Mouse (Mus musculus): ENCODE results near the gene Adora1. TPM values are rescaled to one million over a fixed set of nuclear protein-coding genes. Genes with fewer than 3 reads are reported as not detected.

Gene Adora1
- total RNA-seq (2021): 100 to 1,000 TPM; 180 to 188 TPM
- long read RNA-seq, experiment 1, full-length matches to known transcripts: 197 of 262 reads
- long read RNA-seq, experiment 1, partial matches to known transcripts: 3 of 262 reads
- long read RNA-seq, experiment 1, other reads (novel, unspliced or antisense): 62 of 262 reads
- long read RNA-seq, experiment 2, full-length matches to known transcripts: 152 of 207 reads
- long read RNA-seq, experiment 2, partial matches to known transcripts: 0 of 207 reads
- long read RNA-seq, experiment 2, other reads (novel, unspliced or antisense): 55 of 207 reads

DNA sequence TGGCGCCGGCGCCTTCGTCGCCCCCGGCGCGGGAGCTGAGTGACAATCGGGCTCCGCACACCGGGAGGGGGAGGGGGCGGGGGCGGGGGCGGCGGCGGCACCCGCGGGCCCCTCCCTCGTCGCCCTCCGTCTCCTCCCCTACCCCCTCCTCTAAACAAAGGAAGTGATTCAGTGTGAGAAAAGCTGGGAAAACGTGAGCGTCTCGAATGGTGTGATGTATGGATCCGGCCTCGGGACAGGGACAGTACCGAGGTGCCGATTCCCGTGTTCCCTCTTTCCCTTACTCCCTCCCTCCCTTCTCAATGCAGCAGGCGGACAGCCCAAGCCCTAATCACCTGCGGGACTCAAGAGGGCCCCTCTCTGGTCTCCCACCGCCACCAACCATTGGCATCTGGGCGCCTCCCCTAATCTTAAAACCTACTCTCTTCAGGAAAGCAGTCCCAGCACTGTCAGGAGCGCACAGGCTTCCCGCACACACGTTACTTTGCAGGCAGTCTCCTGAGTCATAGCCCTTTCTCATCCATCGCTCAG lies at the start of gene Adora1:
Adora1 (minus strand) TSS at position 41 of the 531 bp plus-strand sequence.
- intact Hi-C loops (cut with DNase I): loop anchor here (2.0 kb wide), 1 partner anchor 31 kb away; no protein-coding TSS in a partner anchor
- peak within 1 kb of the TSS; percentile 74 for H3K4me3 ChIP-seq
- TF ChIP-seq CTCF (IDR thresholded peaks at IDR 0.05): no peak
- DNase-seq (ENCODE audit: extremely low spot score in 1 of 2, low spot score in 2 of 2): no peak
- H3K27ac ChIP-seq: peak within 1 kb of the TSS; percentile 95

DNA sequence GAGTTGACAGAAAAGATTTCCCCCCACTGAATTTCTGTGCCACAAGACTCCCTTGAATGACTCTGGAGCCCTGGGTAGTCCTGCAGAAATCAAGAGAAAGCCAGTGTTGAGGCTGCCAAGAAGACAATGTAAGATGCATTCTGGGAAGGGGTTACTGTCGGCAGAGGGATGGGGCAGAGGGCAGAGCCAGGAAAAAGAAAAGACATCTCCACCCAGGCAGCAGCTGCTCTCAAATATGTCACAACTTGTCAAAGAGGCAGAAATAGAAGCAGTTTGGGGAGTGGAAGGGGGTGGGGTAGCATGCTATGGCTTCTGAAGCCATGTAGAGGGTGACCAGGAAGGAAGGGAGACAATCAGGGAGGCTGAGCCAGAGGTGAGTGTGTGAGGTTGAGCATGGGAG lies 47.9 kb upstream of the Adora1 start:
- DNase-seq (ENCODE audit: extremely low spot score in 1 of 2, low spot score in 2 of 2): no peak
- Histone ChIP-seq H3K4me3 (no peak overlapping the region), H3K27ac (no peak overlapping the region)
- no peak for TF ChIP-seq CTCF (IDR thresholded peaks at IDR 0.05)
- intact Hi-C loops (cut with DNase I): no loop called here

DNA sequence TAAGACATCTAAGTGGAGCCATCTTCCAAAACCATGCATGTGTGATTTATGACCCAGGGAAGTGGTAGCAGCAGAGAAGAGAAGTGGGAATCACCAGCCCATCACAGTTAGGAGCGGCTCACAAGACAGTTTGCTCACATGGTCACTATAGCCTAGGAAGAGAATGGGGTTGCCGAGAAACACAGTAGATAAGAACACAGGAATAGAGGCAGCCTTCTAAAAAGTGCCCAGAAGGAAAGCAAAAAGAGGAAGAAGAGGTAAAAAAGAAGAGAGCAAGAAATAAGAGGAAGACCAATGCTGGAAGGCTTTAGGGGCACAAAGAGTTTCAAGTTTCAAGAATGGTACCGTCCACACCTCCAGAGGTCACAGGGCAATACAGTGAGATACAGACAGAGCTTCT lies 47.1 kb upstream of the Adora1 start:
- Histone ChIP-seq H3K4me3 (no peak overlapping the region), H3K27ac (no peak overlapping the region)
- DNase-seq (ENCODE audit: extremely low spot score in 1 of 2, low spot score in 2 of 2): no peak
- TF ChIP-seq CTCF (IDR thresholded peaks at IDR 0.05): no peak
- intact Hi-C loops (cut with DNase I): no loop called here

DNA sequence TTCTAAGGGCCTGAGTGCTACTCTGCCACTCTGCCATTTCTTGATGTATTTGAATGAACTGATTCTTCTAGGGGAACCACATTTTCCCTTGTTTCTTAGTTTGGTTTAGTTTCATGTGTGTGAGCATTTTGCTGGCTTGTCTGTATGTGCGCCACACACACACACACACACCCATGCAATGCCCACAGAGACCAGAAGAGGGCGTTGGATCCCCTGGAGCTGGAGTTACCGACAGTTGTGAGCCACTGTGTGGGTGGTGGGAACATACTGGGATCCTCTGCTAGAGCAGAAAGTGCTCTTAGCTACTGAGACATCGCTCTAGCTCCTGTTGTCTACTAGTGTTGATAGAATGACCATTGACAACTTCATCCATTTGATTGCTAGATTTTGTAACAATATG lies 46.3 kb upstream of the Adora1 start:
- peak; percentile 8 for TF ChIP-seq CTCF (IDR thresholded peaks at IDR 0.05)
- no peak for DNase-seq (ENCODE audit: extremely low spot score in 1 of 2, low spot score in 2 of 2)
- intact Hi-C loops (cut with DNase I): no loop called here
- Histone ChIP-seq H3K27ac (no peak overlapping the region), H3K4me3 (no peak overlapping the region)

DNA sequence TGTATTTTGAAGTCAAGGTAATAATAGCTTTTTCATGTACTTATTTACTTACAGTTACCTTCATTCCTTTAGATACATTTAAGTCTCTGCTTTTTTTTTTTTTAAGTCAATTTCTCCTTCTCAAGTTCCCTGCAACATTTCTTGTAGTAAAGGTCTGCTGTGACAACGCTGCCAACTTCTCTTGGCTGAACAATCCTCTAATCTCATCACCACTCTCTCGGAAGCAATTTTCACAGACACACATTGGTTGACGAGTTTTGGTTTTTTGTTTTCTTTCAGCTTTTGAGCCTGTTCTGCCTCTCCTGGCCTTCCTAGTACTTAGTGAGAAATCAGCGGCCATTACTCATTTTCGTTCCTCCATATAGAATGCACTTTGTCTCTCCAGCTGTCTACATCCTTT lies 44.9 kb upstream of the Adora1 start:
- no peak for DNase-seq (ENCODE audit: extremely low spot score in 1 of 2, low spot score in 2 of 2)
- intact Hi-C loops (cut with DNase I): no loop called here
- no peak overlapping the region for H3K27ac ChIP-seq
- no peak for TF ChIP-seq CTCF (IDR thresholded peaks at IDR 0.05)
- no peak overlapping the region for H3K4me3 ChIP-seq

DNA sequence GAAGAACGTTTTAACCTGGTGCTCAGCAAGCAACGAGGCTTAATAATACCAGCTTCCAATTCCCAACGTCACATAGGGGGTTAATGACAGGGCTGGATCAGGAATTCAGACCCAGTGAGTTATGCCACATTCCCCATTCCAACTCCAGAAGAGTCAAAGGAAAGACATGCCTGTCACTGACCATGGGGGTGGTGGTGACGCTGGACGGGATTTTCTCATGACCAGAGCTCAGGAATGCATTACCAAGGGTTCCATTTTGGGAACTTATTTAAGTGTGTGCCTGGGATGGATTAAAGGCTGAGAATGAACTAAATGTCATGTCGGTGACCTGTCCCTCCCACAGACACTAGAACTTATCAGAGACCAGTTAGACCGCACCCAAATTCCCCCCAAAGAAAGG lies 41.6 kb upstream of the Adora1 start:
- no peak for TF ChIP-seq CTCF (IDR thresholded peaks at IDR 0.05)
- intact Hi-C loops (cut with DNase I): loop anchor here (1.0 to 2.0 kb wide), 2 partner anchors 28 to 58 kb away; no protein-coding TSS in a partner anchor
- Histone ChIP-seq H3K4me3 (no peak overlapping the region), H3K27ac (no peak overlapping the region)
- DNase-seq (ENCODE audit: extremely low spot score in 1 of 2, low spot score in 2 of 2): no peak

DNA sequence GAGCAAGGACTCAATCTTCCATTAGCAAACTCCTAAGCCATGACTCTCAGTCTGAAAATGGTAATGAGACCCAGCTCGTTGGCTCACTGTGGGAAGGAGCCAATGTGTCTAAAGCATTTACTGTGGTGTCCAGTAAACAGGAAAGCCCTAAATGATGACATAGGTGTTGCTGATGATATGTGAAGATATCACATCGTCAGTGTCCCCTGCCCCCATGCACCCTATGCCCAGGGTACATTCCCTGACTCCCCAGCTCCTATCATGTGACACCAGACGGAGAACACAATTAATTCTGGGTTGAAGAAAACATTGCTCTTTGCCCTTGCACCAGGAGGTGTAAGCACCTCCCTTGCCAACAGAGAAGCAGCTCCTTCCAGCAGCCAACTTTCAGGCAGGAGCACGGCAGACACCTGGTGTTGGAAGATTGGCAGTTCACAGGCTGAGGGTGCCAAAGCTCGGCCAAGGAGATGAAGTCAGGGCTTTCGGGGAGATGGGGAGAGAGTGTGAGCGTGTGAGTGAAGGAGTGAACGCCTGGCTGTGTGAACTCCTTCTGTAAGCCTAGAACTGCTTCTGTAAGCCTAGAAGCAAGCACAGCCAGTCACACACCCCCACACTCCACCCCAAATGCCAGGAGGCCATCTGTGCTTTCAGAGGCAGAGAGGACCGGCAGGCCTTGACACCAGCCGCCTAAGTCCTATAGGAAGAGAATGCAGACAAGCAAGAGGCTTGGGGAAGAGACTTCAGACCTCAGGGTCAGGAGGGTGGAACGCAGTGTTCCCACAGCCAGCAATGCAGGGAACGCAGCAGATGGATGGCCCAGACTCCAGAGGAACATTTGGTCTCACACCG lies 40.6 kb upstream of the Adora1 start:
- no peak for TF ChIP-seq CTCF (IDR thresholded peaks at IDR 0.05)
- Histone ChIP-seq H3K27ac (peak overlapping the region; percentile 70), H3K4me3 (no peak overlapping the region)
- intact Hi-C loops (cut with DNase I): loop anchor here (1.0 to 2.0 kb wide), 2 partner anchors 29 to 59 kb away; no protein-coding TSS in a partner anchor
- peak in 1 of 2 experiments; percentile 38 for DNase-seq (ENCODE audit: extremely low spot score in 1 of 2, low spot score in 2 of 2)

DNA sequence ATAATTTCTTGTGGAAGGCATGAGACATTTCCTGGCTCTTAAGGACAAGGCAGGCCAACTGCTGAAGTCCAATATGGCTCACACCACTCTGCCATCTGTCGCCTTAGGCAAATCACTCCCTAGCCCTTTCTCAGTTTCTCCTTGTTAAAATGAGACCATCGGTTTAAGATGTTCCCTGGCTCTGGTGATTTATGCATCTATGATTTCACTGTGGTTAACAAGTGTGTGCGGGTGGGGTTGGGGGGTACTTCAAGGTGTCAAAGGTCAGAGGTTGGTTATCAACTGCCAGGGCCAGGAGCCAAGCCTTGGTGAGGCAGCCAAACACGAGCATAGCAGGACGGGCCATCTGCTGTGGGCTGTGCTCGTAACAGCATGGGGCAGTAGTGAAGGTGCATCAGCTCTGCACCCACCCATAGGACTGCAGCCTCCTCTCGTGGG lies 39.3 kb upstream of the Adora1 start:
- no peak for TF ChIP-seq CTCF (IDR thresholded peaks at IDR 0.05)
- intact Hi-C loops (cut with DNase I): no loop called here
- DNase-seq (ENCODE audit: extremely low spot score in 1 of 2, low spot score in 2 of 2): no peak
- no peak overlapping the region for H3K4me3 ChIP-seq
- H3K27ac ChIP-seq: peak overlapping the region; percentile 70

DNA sequence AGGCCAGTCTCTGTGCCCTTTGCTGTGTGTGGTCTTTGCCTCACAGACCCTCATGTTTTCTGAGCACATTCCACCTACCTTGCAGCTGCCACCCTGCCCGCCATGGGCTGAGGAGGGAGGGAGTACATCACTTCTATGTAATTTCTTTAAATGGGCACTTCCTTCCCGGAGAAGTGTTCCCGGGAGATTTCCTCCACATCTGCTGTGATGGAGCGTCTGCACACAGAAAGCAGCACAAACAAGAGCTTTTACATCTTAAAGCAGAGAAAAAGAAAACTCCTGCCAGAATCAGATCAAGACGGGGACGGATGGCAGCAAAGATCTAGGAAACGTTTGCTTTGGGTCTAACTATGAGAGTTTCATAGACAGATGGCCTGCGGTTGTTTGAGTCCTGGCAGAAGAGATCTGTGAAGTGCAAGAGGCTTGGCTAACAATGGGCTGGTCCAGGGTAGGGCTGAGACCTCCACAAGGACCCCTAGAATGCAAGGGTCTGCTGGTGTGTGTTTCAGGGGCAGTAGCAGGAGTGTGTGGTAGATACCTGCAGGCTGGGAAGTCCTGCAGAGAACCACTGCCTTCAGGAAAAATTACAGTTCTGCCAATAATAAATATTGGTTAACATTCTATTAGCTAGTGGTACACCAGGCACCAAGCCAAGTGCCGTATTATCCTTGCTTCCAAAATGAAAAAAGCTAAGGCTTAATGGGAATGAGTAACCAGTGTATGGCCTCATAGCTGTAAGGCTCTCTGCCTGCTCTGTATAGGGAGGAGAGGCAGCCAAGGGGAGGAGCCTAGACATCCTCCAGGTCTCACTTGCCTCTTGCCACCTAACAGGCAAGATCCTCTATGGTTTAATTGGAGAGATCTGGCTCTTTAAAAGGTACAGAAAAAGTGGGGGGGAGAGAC lies 38.5 kb upstream of the Adora1 start:
- intact Hi-C loops (cut with DNase I): no loop called here
- Histone ChIP-seq H3K27ac (peak overlapping the region; percentile 70), H3K4me3 (no peak overlapping the region)
- DNase-seq (ENCODE audit: extremely low spot score in 1 of 2, low spot score in 2 of 2): peak in 1 of 2 experiments; percentile 26
- TF ChIP-seq CTCF (IDR thresholded peaks at IDR 0.05): no peak

DNA sequence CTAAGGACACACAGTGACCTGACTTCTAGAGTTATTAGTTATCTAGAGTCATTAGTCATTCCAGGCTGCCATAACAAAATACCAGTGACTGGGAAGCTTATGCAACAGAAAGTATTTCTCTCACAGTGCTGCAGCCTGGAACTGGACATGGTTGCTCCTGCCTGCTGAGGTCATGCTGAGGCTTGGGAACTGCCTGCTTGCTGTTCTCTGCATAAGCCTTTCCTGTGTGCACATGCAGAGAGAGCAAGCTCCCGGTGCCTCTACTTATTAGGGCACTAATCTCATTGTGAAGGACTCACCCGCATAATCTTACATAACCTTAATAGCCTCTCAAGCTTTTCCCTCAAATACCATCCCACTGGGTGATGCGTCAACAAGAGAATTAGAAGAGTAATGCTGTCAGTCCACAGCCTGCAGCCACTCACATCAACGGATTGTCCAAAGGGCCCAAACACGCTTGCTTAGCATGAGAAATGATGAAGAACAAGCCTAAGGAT lies 37.6 kb upstream of the Adora1 start:
- peak overlapping the region; percentile 70 for H3K27ac ChIP-seq
- intact Hi-C loops (cut with DNase I): no loop called here
- no peak overlapping the region for H3K4me3 ChIP-seq
- no peak for DNase-seq (ENCODE audit: extremely low spot score in 1 of 2, low spot score in 2 of 2)
- TF ChIP-seq CTCF (IDR thresholded peaks at IDR 0.05): no peak

DNA sequence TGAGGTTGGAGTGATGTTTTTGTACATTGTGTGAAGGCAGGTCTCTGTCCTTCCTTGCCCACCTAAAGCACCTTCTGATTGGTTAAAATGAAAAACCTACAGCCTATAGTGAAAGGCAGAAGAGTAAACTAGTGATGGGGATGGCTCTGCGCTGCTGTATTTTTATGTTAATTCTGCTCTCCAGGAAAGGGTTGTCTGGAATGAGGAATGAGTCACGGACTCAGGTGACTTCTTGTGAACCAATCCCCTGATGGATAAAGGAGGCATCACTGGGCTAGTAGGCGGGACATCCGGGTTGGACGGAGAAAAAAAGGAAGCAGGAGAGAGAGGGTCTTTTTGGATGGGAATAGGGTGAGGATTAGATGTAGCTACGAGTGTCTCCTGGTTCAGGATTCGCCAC lies 34.8 kb upstream of the Adora1 start:
- TF ChIP-seq CTCF (IDR thresholded peaks at IDR 0.05): no peak
- DNase-seq (ENCODE audit: extremely low spot score in 1 of 2, low spot score in 2 of 2): no peak
- Histone ChIP-seq H3K4me3 (no peak overlapping the region), H3K27ac (no peak overlapping the region)
- intact Hi-C loops (cut with DNase I): no loop called here
